Mouse (Mus musculus): ENCODE results near the gene Pnpla3.

GRCm38 (mm10) chr15:84169511-84169910 is 1.9 kb downstream of the Pnpla3 start:
- TF ChIP-seq POLR2A (IDR thresholded peaks at IDR 0.05; ENCODE audit: control insufficient read depth, extremely low read depth, insufficient read depth, low read length, poor library complexity) (no peak), CTCF (IDR thresholded peaks at IDR 0.05; ENCODE audit: borderline replicate concordance, control insufficient read depth, extremely low read depth, insufficient read depth, low read length, poor library complexity) (no peak)

Data from thymus, adult 2 months (tissue).